Mouse (Mus musculus) ZHBTc4 (cell line): ENCODE measurements around the gene Plrg1.

Experiments used
- DNase-seq: peaks from one replicate; pipeline ENCODE4 v3.0.0-alpha.2; 2011; ENCODE audit warnings: low read depth, low spot score

The Plrg1 gene

GRCm38 (mm10) chr3:83055281-83056038 lies at the start of gene Plrg1:
Plrg1 (plus strand) TSS chr3:83055522.
- DNase-seq = peak; percentile 98

- no peak for DNase-seq
These were observed 47.8 kb upstream of the Plrg1 start, which contains the start of gene Fgg for GRCm38 (mm10) chr3:83007557-83007956. Fgg (plus strand) TSS chr3:83007724.

- DNase-seq = no peak
These were observed 45.0 kb upstream of the Plrg1 start for GRCm38 (mm10) chr3:83010291-83010690.

- no peak for DNase-seq
These were observed 44.2 kb upstream of the Plrg1 start for GRCm38 (mm10) chr3:83011136-83011535.

GRCm38 (mm10) chr3:83011565-83011964 lies 43.8 kb upstream of the Plrg1 start:
- DNase-seq = no peak

GRCm38 (mm10) chr3:83012636-83013035 lies 42.7 kb upstream of the Plrg1 start:
- no peak for DNase-seq

GRCm38 (mm10) chr3:83013951-83014350 lies 41.4 kb upstream of the Plrg1 start:
- DNase-seq = no peak

GRCm38 (mm10) chr3:83016236-83016635 lies 39.1 kb upstream of the Plrg1 start:
- DNase-seq = no peak

- no peak for DNase-seq
These were observed 34.9 kb upstream of the Plrg1 start for GRCm38 (mm10) chr3:83020387-83020786.

GRCm38 (mm10) chr3:83021176-83021575 lies 34.1 kb upstream of the Plrg1 start:
- DNase-seq = no peak

GRCm38 (mm10) chr3:83025036-83025435 lies 30.3 kb upstream of the Plrg1 start:
- no peak for DNase-seq

- no peak for DNase-seq
These were observed 29.6 kb upstream of the Plrg1 start, which contains the start of gene Fga for GRCm38 (mm10) chr3:83025475-83026301. Fga (plus strand) TSS chr3:83026076.

GRCm38 (mm10) chr3:83027546-83028251 lies 27.6 kb upstream of the Plrg1 start:
- DNase-seq = no peak

- DNase-seq = peak; percentile 73
These were observed 25.0 kb upstream of the Plrg1 start for GRCm38 (mm10) chr3:83030331-83030730.

GRCm38 (mm10) chr3:83032746-83033308 lies 22.5 kb upstream of the Plrg1 start:
- peak; percentile 29 for DNase-seq

GRCm38 (mm10) chr3:83033801-83034200 lies 21.5 kb upstream of the Plrg1 start:
- DNase-seq = no peak

- DNase-seq = no peak
These were observed 16.5 kb upstream of the Plrg1 start for GRCm38 (mm10) chr3:83038865-83039264.

GRCm38 (mm10) chr3:83039666-83040065 lies 15.7 kb upstream of the Plrg1 start:
- no peak for DNase-seq

GRCm38 (mm10) chr3:83042451-83042850 lies 12.9 kb upstream of the Plrg1 start:
- DNase-seq = no peak

- no peak for DNase-seq
These were observed 8.7 kb upstream of the Plrg1 start for GRCm38 (mm10) chr3:83046649-83047048.

GRCm38 (mm10) chr3:83049680-83050079 lies 5.6 kb upstream of the Plrg1 start, which contains the start of gene Fgb:
Fgb (minus strand) TSS chr3:83049863.
- DNase-seq = no peak

GRCm38 (mm10) chr3:83050661-83051060 lies 4.7 kb upstream of the Plrg1 start:
- no peak for DNase-seq
